Mouse (Mus musculus) ovary, adult 18-20 months (tissue): ENCODE results near the gene Isx.

Experiments used
- DNase-seq: peaks from one replicate; pipeline ENCODE4 v3.0.0; 2022; ENCODE audit warnings: low spot score, mixed read lengths

The Isx gene

GRCm38 (mm10) chr8:74901765-74902164 is 28.8 kb downstream of the Isx start:
- DNase-seq, result no peak

- no peak for DNase-seq
These were observed 30.3 kb downstream of the Isx start for GRCm38 (mm10) chr8:74903054-74903842.

GRCm38 (mm10) chr8:74906333-74906732 is 33.4 kb downstream of the Isx start:
- no peak for DNase-seq

- DNase-seq, result no peak
These were observed 37.7 kb downstream of the Isx start for GRCm38 (mm10) chr8:74910708-74911107.

- DNase-seq, result no peak
These were observed 47.9 kb downstream of the Isx start for GRCm38 (mm10) chr8:74920691-74921421.

GRCm38 (mm10) chr8:74921882-74922518 is 49.0 kb downstream of the Isx start:
- DNase-seq, result no peak

- DNase-seq, result no peak
These were observed 55.0 kb downstream of the Isx start for GRCm38 (mm10) chr8:74927940-74928339.

GRCm38 (mm10) chr8:74930731-74931130 is 57.8 kb downstream of the Isx start:
- no peak for DNase-seq

GRCm38 (mm10) chr8:74935308-74935707 is 62.3 kb downstream of the Isx start:
- no peak for DNase-seq

GRCm38 (mm10) chr8:74936656-74937055 is 63.7 kb downstream of the Isx start:
- no peak for DNase-seq

- DNase-seq, result no peak
These were observed 69.1 kb downstream of the Isx start for GRCm38 (mm10) chr8:74942056-74942455.
